Mouse (Mus musculus) gastrocnemius, postnatal 25 days (tissue): ENCODE data around the gene Mri1. TPM values are rescaled to one million over a fixed set of nuclear protein-coding genes. Genes with fewer than 3 reads are reported as not detected.

Experiments used
- DNase-seq: peaks from one replicate; pipeline ENCODE4 v3.0.0; 2022
- total RNA-seq, 2 experiments: library from RNA; stranded (reverse); gene quantifications; 1 replicate in 1 of 2; 2 replicates in 1 of 2; pipeline ENCODE4 v1.2.3; 2021

Gene Mri1
- total RNA-seq, 2 experiments from 2014 or later: 10.1 to 16.5 TPM

DNA sequence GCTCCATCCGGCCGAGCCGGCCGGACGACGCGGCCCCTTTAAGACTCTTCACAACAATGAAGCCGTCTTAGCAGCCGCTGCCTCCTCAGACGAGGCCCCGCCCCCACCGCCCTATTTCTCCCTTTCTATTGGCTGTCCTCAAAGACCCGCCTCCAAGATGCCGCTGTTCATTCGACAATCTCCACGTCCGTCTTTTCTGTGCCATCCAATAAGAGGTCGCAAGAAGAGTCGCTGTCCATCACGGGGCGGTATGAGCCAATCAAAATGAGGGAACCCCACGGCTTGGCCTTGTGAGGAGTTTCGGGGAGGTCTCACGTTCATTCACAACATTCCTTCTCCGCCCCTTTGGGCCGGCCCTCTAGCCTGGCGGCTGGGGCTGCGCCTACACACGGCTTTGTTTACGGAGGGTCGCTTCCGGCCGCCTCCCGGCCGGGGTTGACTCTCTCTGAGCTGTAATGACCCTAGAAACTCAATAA lies 20.1 kb downstream of the Mri1 start, which contains the start of gene Zswim4:
Gene Zswim4 (minus strand): TSS at position 58 of the 476 bp plus-strand sequence.
- DNase-seq: peak; percentile 98

DNA sequence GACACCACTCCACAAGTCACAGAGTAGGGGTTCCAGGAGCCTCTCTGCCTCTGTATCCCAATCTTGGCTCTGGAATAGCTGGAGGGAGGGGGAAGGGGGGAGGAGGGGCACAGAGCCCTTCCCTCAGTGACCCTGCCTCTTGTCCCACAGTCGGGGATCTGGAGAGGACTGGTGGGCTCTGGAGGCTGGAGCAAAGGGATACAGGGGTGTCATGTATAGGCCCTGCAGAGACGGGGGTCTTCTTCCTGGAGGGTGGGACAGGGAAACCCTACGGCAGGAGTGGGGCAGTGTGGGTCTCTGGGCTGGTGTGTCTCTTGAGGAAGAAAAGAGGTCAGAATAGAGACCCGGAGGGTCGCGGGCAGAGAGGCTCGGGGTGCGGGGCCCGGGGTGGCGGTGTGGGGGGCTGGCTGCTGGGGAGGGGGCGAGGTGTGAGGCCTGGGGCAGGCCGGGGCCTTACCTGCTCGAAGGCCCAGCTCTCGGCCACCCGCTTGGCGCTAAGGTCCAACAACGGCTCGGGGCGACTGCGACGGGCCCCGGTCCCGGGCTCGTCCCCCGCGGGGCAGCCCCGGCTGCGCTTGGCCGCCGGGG lies 20.6 kb downstream of the Mri1 start:
- no peak for DNase-seq

DNA sequence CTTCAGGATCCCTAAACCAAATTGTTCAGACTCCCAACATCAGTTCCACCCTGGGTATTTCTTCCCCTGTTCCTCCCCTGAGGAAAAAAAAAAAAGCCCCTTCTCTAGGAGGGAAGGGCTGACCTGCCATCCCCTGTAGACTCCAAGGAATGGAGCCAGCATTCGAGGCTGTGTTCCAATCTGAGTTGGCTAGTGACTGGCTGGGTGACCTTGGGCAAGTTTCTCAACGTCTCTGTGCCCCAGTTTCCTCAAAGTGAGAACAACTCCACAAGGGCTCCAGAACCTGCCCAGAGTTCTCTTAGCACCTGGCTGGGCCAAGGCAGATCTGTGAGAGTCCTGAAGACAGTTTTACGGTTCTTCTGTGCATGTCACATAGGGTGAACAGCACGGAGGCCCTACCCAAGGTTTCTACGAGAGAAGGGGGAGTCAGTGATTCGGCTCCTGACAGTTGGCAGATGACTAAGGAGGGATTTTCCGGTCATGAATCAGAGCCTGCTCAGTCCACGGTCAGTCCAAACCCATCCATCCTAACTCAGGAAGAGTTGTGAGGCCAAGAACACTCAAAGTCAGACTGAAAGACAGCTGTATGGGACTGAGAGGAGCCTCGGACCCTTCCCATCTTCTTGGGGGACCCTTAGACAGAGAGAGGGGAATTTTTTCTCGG lies 21.2 kb downstream of the Mri1 start:
- no peak for DNase-seq

DNA sequence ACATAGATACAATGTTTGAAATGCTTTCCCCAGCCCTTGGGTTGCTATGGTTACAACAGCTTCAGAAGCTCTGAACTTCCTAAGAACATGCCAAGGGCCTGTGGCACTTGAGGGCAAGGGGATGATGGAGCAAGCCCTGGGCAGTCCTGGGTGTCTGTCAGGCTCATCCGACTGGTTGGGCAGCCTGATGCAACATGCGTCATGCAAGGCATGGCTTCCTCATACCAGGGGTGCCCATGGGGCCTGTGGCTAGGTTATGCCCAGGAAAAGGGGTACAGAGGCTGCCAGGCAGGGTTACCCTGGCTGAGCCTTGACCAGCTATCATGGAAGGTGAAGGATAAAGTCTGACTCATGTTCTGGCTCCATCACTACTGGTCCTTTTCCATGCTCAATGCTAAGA lies 24.1 kb downstream of the Mri1 start:
- DNase-seq: no peak

DNA sequence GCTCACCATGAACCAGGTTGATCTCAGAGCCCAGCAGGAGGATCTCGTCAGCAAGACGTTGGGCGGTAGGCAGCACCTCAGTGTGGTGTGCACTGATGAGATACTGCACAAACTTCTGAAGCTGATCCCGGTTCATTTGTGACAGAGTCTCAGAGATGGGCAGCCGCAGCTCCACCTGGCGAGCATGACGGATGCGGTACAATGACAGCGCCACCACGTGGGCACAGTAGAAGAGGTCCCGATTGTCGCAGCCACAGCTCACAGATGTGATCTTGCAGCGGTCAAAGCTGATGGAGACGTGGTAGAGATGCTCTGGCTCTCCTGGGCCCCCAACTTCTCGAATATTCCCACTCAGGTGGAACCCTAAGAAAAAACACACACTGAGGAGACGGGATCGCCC lies 26.4 kb downstream of the Mri1 start:
- no peak for DNase-seq

DNA sequence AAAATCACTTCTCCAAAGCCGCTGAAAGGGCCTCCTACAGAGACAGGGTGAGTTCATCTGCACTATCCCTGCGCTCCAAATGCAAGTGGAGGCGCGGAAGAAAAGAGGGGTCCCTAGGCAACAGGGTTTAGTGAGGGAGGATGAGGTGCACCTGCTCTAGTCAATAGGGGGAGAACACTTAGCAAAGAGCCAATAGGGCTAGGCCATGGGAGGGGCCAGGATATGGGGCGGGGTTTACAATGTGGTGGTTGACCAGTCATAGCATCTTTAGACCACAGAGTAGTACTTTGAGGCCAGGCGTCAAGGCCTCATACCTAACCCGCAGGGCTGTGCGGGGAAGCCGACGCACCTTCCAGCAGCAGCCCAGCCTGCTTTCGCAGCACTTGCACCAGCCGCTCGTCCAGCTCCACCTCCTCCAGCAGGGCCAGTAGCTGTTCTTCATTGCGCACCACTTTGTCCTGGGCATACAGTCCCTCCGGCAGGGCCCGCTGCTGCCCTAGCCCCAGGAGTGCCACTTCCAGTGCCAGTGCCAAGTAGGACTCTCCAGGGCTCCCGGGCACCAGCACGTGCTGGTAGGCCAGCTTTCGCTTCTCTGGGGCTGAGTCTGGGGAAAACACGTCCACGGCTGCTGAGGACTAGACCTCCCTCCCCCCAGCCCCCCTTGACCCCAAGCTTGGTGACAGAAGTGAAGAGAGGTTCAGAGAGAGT lies 33.6 kb downstream of the Mri1 start:
- DNase-seq: no peak

DNA sequence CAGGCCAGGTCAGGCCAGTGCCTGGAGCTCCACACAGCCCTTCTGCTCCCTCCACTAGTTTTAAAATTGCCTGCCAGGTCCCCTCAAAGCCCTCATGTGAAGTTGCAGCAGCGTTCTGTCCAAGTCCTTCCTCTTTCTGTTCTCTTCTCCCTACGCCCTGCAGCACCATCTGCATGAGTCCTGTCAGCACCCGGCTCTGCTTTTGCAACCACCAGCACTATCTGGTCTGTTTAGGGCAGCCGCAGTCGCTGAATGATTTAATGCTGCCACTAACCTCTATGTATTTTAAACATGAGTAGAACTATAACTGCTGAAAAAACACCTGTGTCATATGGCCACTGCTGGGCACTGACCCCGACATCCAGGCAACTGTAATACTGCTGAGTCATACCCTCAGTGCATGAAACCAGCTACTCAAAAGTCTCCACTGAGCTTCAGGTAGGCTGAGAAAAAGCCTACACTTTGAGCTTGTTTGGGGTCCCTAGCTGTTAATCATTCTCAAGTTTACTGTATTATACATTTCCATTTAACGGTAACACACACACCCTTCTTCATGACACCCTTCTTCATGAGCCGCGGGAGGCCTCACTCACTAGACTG lies 34.5 kb downstream of the Mri1 start:
- DNase-seq: peak; percentile 41

DNA sequence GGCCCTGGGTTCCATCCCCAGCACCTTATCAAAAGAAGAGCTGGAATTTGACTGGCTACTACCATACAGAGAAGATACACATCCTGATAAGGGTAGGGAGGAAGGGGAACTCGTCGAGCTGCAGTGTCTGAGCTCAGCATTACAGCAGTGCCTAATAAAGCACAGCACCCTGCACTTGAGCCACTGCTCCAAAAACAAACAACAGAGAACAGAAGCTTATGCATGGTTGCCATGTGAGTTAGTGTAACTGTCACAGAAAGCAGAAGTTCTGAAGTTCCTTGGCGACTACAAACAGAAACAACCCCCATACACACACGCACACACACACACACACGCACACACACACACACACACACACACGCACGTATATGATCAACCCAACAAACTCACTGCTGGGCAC lies 37.0 kb downstream of the Mri1 start:
- DNase-seq: no peak

DNA sequence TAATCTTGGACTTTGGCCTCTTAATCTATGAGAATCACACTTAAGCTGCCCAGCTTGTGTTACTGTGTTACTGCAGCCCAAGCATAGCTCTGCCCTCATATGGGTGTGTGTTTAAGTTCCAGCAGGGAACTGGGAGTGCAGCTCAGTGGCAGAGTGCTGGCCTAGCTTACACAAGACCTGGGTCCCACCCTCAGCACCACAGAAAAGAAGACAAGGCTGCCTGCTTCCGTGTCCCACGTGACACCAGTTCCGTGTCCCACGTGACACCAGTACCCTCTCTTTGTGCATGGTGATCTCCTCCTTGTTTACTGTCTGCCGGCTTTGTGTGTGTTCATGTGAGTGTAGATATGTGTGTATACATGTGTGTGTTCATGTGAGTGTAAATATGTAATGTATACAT lies 39.0 kb downstream of the Mri1 start:
- DNase-seq: no peak

DNA sequence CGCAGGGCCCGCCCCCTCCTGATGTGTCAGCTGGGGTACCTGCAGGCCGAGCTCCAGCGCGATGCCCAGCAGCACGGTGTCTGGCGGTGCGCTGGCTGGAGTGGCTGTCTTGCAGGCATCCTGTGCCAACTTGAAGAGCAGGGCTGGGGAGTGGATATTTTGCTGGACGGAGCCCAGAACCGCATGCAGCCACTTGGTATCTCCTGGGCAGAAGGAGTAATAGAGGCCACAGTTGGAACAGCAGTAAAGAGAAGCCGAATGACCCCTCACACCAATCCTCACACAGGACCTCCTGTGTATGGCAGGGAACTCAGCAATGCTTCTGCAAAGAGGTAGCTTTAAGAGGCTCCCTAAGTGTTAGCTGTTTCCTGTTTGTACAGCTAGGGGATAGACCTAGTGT lies 39.9 kb downstream of the Mri1 start:
- no peak for DNase-seq

DNA sequence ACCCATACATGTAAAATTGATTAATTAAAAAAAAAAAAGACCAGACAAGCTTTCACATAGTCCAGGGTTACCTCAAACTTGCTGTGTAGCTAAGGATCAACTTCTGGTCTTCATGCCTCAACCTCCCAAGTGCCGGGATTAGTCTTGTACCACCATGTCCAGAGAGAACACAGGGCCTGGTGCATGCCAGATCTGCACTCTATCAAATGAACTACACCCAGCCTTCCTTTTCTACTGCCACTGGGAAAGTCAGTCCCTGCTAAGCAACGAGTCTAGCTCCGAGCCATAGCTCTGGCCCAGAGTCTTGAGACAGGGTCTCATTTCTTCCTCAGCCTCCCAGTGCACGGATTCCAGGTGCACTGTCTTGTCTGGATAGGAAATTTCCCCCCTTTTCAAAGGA lies 43.8 kb downstream of the Mri1 start:
- DNase-seq: no peak

DNA sequence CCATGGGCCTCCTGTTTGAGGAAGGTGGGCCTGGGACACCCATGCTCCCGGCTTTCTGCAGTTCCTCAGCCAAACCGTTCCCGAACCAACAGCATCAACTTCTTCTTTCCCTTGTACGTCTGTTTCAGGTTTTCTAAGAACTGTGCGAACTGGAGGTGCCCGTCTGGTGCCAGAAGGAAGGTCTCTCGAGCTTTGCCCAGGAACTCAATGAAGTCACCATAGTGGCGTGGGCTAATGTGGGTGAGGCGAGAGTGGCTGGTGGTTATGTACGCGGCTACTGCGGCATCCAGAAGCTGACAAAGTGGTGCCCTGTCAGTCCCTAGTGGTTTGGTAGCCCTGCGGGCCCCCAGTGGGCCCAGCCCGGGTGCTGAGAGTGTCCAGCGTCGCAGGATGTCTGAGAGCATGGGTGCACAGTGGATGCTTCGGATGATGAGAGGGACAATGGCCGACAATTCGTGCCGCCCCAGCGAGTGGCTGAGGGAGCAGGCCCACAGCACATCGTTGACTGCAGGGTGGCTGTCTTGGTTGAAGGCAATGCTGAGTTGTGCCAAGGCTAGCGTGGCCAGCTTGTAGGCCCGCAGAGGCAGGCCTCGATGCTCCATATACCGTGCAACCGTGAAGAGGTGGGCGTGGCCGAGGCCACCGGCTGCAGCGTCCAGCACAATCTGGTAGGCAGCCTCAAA lies 45.1 kb downstream of the Mri1 start:
- DNase-seq: no peak

DNA sequence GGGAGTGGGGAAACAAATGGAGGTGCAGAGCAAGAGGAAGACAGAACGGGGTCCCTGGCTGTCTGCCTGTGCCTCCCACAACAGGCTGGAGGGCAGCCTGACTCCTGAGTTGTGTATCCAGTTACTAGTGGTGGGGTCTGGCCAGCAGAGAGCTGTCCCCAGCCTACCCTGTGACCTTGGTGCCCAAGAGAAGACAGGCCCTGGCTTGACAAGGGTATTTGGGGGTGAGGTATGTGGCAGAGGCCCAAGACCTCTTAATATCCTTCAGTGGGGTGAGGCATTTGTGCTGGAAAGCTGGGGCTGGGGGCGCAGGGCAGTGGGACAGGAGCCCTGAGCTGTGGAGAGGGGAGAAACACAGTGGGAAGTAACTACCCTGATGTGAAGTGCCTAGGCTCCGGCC lies 45.9 kb downstream of the Mri1 start:
- DNase-seq: no peak

DNA sequence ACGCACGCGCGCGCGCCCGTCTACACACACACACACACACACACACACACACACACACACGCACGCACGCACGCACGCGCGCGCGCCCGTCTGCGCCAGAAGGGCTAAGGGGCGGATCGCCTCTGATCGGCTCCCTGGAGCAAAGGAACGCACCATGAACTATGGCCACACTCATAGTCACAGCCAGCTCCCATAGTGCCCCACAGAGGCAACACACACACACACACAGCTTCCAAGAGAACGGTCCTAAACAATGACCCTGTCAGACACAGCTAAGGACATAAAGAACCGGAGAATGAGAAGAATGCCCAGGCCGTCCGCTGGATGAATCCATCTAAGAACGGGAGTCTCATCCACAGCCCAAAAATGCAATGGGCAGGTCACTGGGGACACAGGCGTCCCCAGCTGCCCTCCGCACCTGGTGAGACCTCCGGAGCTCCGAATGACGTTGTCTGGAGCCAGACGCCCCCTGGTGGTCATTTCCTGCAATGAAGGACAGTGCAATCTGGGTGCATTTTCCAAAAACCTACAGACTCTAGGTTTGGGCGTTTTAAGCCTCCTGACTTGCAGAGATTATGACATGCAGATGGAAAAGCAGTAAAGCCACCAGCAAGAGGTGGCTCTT lies 46.8 kb downstream of the Mri1 start:
- DNase-seq: peak; percentile 64

DNA sequence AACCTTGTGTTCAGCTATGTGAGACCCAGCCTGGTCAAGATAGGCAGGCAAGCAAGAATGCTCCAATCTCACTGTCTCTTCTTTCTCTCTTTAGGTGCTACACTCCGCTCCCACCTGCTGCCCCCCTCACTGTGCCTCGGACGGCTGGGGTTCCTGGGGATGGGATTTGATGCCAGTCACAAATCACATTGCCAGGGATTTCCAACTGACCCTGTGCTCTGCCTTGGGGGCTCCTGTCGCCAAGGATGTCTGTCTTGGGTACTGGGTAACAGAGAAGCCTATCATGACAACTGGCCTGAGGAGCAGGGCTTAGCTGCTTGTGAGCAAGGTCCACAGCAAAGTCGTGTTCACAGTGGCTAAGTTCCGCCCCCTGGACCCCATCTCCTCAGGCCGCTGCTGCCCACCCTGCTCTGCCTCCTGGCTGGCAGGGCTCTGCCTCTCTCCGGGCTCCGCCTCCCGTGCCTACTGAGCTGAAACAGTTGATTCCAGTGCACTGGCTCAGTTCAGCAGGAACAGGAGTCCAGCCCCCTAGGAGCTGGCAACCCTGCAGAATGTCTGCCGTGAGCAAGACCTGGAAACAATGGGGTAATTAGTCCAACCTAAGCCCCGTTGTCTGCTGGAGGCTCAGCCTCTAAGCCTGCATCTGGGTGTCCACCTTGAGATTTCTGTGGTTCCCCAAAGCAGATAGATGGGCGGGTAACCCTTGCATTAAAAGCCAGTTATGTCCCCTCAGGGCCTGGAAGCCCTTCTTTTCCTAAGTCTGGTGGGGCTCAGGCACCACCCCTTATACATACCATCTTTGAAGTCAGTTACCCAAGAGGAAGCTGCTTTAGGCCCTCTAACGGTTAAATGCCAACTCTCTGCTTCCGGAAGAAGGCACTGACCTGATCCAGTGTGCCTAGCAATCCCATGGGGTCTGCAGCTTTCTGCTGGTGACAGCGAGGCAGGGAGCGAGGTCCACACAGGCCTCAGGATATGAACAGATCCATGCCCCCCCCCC lies 48.4 kb downstream of the Mri1 start:
- no peak for DNase-seq

DNA sequence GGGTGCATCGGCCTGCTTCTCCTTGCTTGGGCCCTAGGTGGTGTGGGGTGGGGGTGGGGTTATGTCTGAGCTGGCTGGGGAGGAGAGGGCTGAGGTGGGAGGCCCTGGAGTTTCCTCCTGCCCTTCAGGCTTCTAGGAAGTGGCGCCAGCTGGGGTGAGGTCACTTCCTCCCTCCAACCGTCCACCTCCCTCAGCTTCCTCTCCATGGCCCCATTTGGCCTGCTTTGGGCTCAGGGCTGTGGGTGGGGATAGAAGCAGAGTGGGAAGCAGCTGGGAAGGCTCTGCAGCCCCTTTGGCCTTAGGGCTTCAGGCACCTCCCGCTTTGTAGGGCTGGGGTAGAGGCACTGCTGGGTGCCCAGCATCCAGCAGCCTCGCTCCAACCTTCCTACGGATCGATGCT lies 49.3 kb downstream of the Mri1 start:
- DNase-seq: peak; percentile 65

DNA sequence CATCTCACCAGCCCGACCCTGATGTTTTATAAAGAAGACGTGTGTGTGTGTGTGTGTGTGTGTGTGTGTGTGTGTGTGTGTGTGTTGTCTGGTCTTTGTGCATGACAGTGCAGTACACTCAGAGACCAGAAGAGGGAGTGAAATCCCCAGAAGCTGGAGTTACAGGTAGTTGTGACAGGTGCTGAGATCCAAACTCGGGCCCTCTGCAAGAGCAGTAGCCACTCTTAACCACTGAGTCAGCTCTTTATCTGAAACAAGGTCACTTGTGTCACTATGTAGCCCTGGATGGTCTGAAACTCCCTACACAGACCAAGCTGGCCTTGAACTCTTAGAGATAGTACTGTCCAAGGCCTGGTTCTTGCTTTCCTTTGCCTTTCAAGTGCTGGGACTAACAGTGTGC lies 50.5 kb downstream of the Mri1 start:
- DNase-seq: no peak

DNA sequence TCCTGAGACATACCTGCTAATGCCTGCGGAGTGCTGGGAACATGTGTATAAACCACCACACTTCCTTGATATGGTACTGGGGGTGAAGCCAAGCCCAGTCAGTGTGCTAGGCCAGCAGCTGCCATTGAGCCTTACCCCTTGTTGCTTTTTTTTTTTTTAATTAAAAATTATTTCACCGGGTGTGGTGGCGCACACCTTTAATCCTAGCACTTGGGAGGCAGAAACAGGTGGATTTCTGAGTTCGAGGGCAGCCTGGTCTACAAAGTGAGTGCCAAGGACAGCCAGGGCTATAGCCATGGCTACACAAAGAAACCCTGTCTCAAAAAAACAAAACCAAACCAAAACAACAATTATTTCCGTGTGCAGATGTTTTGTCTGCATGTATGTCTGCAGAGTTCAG lies 52.1 kb downstream of the Mri1 start:
- no peak for DNase-seq

DNA sequence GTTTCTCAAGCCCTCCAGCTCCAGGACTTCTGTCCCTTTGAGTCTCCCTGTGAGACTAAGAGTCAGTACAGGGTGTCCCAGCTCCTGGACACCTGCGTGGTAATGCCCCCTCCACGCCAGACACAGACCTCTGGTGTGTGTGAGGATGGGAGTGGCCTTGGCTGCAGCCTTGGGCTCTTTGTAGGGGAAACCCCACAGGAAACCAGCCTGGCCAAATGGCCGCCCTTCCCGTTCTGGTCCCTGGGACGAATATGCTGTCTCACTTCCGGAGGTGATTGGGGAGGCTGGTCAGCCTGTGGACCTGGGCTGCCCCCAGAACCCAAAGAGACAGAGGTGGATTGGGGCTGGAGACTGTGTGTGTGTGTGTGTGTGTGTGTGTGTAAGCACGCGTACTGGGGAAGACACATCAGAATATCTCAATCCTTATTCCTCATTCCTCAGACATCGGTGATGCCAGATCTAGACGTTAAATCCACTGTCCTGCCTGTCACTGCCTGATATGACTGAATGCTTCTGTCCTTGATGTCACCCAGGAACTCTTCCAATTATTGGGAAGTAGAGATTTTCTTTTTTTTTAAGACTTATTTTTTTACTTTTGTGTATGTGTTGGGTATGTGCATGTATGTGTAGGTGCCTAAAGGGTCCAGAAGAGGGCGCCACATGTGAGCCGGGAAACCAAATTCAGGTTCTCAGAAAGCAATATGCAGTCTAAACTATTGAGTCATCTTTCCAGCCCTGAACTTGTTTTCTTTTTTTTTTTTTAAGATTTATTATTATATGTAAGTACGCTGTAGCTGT lies 53.0 kb downstream of the Mri1 start:
- DNase-seq: peak; percentile 81
